Mouse (Mus musculus) hindbrain, embryonic 10.5 days (tissue): ENCODE results near the gene Ano4. TPM values are rescaled to one million over a fixed set of nuclear protein-coding genes. Genes with fewer than 3 reads are reported as not detected.

Experiments used
- DNase-seq: peaks from one replicate; pipeline ENCODE4 v3.0.0-alpha.2; 2017; ENCODE audit warnings: low spot score
- H3K27ac ChIP-seq: fragments of 300-500 bp; sonication (generic); 2 replicates; pipeline ENCODE4 v1.5.1; 2016; ENCODE audit warnings: mild to moderate bottlenecking, moderate library complexity
- H3K27me3 ChIP-seq: fragments of 300-500 bp; sonication (generic); 2 replicates; pipeline ENCODE4 v1.6.1; 2016; ENCODE audit warnings: mild to moderate bottlenecking; ENCODE audit not compliant: poor library complexity, insufficient read depth, severe bottlenecking
- H3K36me3 ChIP-seq: fragments of 300-500 bp; sonication (generic); 2 replicates; pipeline ENCODE4 v1.6.1; 2016; ENCODE audit warnings: mild to moderate bottlenecking, moderate library complexity
- H3K4me1 ChIP-seq: fragments of 300-500 bp; sonication (generic); replicated peaks from 2 replicates; pipeline ENCODE4 v1.6.1; 2016; ENCODE audit warnings: mild to moderate bottlenecking
- H3K4me3 ChIP-seq: fragments of 300-500 bp; sonication (generic); 2 replicates; pipeline ENCODE4 v1.5.1; 2016; ENCODE audit warnings: mild to moderate bottlenecking, moderate library complexity
- H3K9me3 ChIP-seq: fragments of 300-500 bp; sonication (generic); 2 replicates; pipeline ENCODE4 v1.6.1; 2016; ENCODE audit warnings: mild to moderate bottlenecking, moderate library complexity
- WGBS: fragments of 180-500 bp; shearing (Covaris S2); methylation state at CpG from one replicate; pipeline ENCODE4 v1.1.7; 2016; 5-methylcytosine and 5-hydroxymethylcytosine counted together
- polyA plus RNA-seq: library from polyadenylated mRNA; unstranded; fragments of >200 nt; fragmentation: Nextera tagmentation; extraction: Ambion mirVana; gene quantifications from 2 replicates; pipeline ENCODE4 v1.2.1, GENCODE M21; 2016

The Ano4 gene
- polyA plus RNA-seq, 1 experiment from 2014 or later = 1.7 TPM

GRCm38 (mm10) chr10:89267312-89267711, 77.2 kb downstream of the Ano4 start:
- Histone ChIP-seq H3K36me3 (no peaks in the 10 kb centered on the region), H3K9me3 (no peaks in the 10 kb centered on the region), H3K4me1 (no peaks in the 10 kb centered on the region), H3K27me3 (no peaks in the 10 kb centered on the region), H3K4me3 (no peak overlapping the region), H3K27ac (no peak overlapping the region)
- DNase-seq = no peak
- WGBS = 90% methylated on average over 3 of the region's 3 CpGs

- H3K4me1 ChIP-seq = no peaks in the 10 kb centered on the region
- no peaks in the 10 kb centered on the region for H3K36me3 ChIP-seq
- no peak overlapping the region for H3K4me3 ChIP-seq
- H3K9me3 ChIP-seq = no peaks in the 10 kb centered on the region
- H3K27me3 ChIP-seq = 0 out of 2 replicates have a peak, but pooled peaks cover 3% of the 10 kb centered on the region
- no peak overlapping the region for H3K27ac ChIP-seq
- DNase-seq = no peak
- 83% methylated on average over 4 of the region's 4 CpGs for WGBS
These were observed 81.2 kb downstream of the Ano4 start for GRCm38 (mm10) chr10:89263396-89263795.

GRCm38 (mm10) chr10:89257457-89258381, 86.8 kb downstream of the Ano4 start:
- DNase-seq = peak; percentile 62
- Histone ChIP-seq H3K9me3 (no peaks in the 10 kb centered on the region), H3K4me1 (peaks cover 23% of the 10 kb centered on the region), H3K4me3 (peak overlapping the region; percentile 62), H3K27ac (peak overlapping the region; percentile 82), H3K27me3 (peaks cover 24% of the 10 kb centered on the region), H3K36me3 (no peaks in the 10 kb centered on the region)
- 3% methylated on average over 16 of the region's 16 CpGs for WGBS

- peak; percentile 57 for DNase-seq
- Histone ChIP-seq H3K9me3 (no peaks in the 10 kb centered on the region), H3K36me3 (no peaks in the 10 kb centered on the region), H3K27ac (peak overlapping the region; percentile 82), H3K4me3 (peak overlapping the region; percentile 62), H3K27me3 (peaks cover 24% of the 10 kb centered on the region), H3K4me1 (peaks cover 23% of the 10 kb centered on the region)
- WGBS = 2% methylated on average over 17 of the region's 17 CpGs
These were observed 87.7 kb downstream of the Ano4 start for GRCm38 (mm10) chr10:89256762-89257456.

- H3K27ac ChIP-seq = no peak overlapping the region
- DNase-seq = no peak
- WGBS = 46% methylated on average over 5 of the region's 5 CpGs
- H3K27me3 ChIP-seq = peaks cover 24% of the 10 kb centered on the region
- no peaks in the 10 kb centered on the region for H3K36me3 ChIP-seq
- no peaks in the 10 kb centered on the region for H3K9me3 ChIP-seq
- no peak overlapping the region for H3K4me3 ChIP-seq
- peaks cover 23% of the 10 kb centered on the region for H3K4me1 ChIP-seq
These were observed 89.8 kb downstream of the Ano4 start for GRCm38 (mm10) chr10:89254765-89255164.

- H3K9me3 ChIP-seq = no peaks in the 10 kb centered on the region
- WGBS = 78% methylated on average over 3 of the region's 3 CpGs
- H3K4me1 ChIP-seq = peaks cover 23% of the 10 kb centered on the region
- DNase-seq = no peak
- no peak overlapping the region for H3K27ac ChIP-seq
- H3K4me3 ChIP-seq = no peak overlapping the region
- H3K27me3 ChIP-seq = peaks cover 24% of the 10 kb centered on the region
- no peaks in the 10 kb centered on the region for H3K36me3 ChIP-seq
These were observed 90.8 kb downstream of the Ano4 start for GRCm38 (mm10) chr10:89253799-89254198.

DNA sequence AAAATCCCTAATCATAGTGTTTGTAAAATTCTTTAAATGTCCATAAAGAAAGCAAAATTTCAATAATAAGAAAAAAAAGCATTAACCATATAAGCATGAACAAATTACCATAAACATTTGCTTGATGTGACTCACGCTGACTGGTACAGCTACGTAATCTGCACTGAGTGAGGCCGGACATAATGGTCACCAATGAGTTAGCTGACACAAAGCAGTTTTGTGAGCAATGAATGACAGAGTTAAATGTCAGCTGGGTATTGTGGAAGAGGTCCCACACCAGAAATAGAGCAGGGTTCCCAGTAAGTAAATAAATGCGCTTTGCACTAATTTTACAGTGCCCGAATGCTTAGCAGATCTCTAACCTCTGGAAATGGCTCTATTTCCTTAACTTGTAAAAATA, 91.9 kb downstream of the Ano4 start:
- H3K9me3 ChIP-seq = no peaks in the 10 kb centered on the region
- H3K27ac ChIP-seq = no peak overlapping the region
- H3K4me1 ChIP-seq = peaks cover 18% of the 10 kb centered on the region
- H3K27me3 ChIP-seq = peaks cover 14% of the 10 kb centered on the region
- H3K36me3 ChIP-seq = no peaks in the 10 kb centered on the region
- H3K4me3 ChIP-seq = no peak overlapping the region
- WGBS = 79% methylated on average over 5 of the region's 5 CpGs
- DNase-seq = no peak

DNA sequence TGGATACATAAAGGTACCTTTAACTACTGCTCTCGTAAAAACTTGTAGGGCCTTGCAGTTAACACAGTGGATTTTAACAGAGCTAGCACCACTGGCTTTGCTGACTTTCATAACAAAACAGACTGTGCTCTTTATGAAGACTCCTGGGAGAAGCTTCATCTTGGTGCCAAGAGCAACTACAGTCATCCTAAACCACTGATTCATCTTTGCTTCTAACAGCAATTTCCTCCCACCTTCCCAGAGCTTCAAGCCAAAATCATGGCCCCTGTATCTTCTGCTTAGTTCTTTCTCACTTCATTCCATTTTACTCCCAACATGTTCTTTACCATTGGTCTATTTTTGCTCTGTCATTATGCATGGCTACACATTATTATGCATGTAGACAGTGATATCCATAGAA, 100.8 kb downstream of the Ano4 start:
- H3K36me3 ChIP-seq = no peaks in the 10 kb centered on the region
- no peaks in the 10 kb centered on the region for H3K4me1 ChIP-seq
- H3K4me3 ChIP-seq = no peak overlapping the region
- H3K9me3 ChIP-seq = no peaks in the 10 kb centered on the region
- WGBS = 87% methylated on average over 1 of the region's 1 CpGs
- no peaks in the 10 kb centered on the region for H3K27me3 ChIP-seq
- H3K27ac ChIP-seq = no peak overlapping the region
- DNase-seq = no peak

DNA sequence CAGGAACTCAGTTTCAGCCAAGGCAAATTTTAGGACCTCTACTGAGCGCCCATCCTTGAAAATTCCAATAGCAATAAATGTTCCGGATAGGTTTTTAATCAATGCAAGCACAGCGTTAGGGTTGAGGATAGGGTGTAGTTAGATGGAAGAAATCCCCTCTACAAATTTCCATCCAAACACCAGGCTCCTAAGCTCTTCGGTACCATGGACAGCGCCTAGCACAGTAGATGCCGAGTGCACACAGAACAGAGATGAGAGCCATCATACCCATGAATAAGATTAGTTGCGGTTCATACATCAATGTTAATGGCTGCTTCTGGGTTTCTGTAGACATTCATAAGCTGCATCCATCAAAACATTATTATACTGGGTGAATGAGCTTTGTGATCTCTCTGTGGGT, 120.0 kb downstream of the Ano4 start:
- Histone ChIP-seq H3K4me3 (no peak overlapping the region), H3K36me3 (no peaks in the 10 kb centered on the region), H3K27me3 (no peaks in the 10 kb centered on the region), H3K4me1 (no peaks in the 10 kb centered on the region), H3K27ac (no peak overlapping the region), H3K9me3 (no peaks in the 10 kb centered on the region)
- 42% methylated on average over 7 of the region's 7 CpGs for WGBS
- DNase-seq = peak; percentile 54

DNA sequence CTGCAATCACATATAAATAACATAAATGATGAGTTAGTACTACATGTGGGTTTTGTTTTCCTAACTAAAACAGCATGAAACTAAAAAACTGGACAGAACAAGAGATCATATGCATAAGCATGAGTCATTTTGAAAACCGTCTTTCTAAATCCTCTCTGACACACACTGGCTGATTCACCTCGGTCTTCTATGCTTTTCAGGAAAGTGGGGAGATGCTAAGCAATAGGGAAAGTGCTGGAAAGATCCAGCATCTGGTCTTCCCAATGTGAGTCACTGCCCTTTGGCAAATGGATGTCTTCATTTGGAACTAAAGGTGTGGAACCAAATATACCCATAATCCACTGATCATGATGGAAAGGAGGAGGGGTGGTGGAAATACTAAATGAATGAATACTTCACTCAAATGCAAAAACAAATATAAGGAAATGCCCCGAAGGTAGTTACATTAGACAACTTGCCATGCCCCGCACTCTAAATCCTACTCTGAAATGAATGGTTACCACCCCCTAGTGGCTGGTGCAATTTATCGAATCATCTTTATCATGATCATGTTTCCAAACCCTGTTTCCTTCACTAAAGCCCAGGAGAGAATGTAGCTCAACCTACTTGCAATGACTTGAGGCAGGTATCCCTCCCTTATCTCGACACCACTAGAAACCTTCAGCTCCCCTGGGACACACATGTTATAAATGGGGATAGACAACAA, 122.1 kb downstream of the Ano4 start:
- no peaks in the 10 kb centered on the region for H3K36me3 ChIP-seq
- H3K9me3 ChIP-seq = no peaks in the 10 kb centered on the region
- no peak overlapping the region for H3K4me3 ChIP-seq
- WGBS = 82% methylated on average over 6 of the region's 6 CpGs
- H3K27me3 ChIP-seq = no peaks in the 10 kb centered on the region
- no peak overlapping the region for H3K27ac ChIP-seq
- H3K4me1 ChIP-seq = no peaks in the 10 kb centered on the region
- DNase-seq = no peak

- no peak overlapping the region for H3K4me3 ChIP-seq
- WGBS = 88% methylated on average over 6 of the region's 6 CpGs
- no peaks in the 10 kb centered on the region for H3K4me1 ChIP-seq
- no peak for DNase-seq
- no peaks in the 10 kb centered on the region for H3K27me3 ChIP-seq
- no peaks in the 10 kb centered on the region for H3K36me3 ChIP-seq
- H3K9me3 ChIP-seq = no peaks in the 10 kb centered on the region
- H3K27ac ChIP-seq = no peak overlapping the region
These were observed 128.5 kb downstream of the Ano4 start for GRCm38 (mm10) chr10:89216078-89216477.

GRCm38 (mm10) chr10:89205858-89206257, 138.7 kb downstream of the Ano4 start:
- H3K9me3 ChIP-seq = no peaks in the 10 kb centered on the region
- whole genome bisulfite sequencing = 45% methylated on average over 2 of the region's 2 CpGs
- peak; percentile 30 for DNase-seq

DNA sequence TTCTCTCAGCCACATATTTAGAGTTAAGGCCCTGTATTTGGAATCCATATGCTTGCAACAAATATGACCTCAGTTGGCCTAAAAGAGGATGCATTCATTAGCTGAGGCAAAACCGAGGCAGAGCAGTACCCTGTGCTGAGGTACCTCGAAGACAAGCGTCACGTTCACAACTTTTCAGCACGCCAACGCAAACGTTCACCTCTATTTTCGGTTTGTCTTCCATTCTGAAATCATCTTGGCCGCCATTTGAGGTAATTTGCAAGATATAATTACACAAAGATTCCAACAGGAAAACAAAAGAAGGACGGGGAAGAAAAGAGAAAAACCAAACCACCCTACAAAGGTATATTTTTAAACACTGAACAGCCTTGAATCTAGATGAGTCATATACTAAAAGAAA, 148.1 kb downstream of the Ano4 start:
- Histone ChIP-seq H3K27me3 (no peaks in the 10 kb centered on the region), H3K27ac (no peak overlapping the region), H3K9me3 (no peaks in the 10 kb centered on the region), H3K36me3 (no peaks in the 10 kb centered on the region), H3K4me1 (no peaks in the 10 kb centered on the region), H3K4me3 (no peak overlapping the region)
- 89% methylated on average over 10 of the region's 10 CpGs for WGBS
- no peak for DNase-seq

More at GRCm38 (mm10) chr10:89205858-89206257, 138.7 kb downstream of the Ano4 start:
- H3K36me3 ChIP-seq = no peaks in the 10 kb centered on the region
- no peak overlapping the region for H3K4me3 ChIP-seq
- no peaks in the 10 kb centered on the region for H3K27me3 ChIP-seq
- H3K4me1 ChIP-seq = no peaks in the 10 kb centered on the region
- no peak overlapping the region for H3K27ac ChIP-seq
